Mouse (Mus musculus) neural tube, embryonic 12.5 days (tissue): Measurements from ENCODE around the gene Pde2a. TPM values are rescaled to one million over a fixed set of nuclear protein-coding genes. Genes with fewer than 3 reads are reported as not detected.
"Not testable (repeated sequence)": the region's sequence is repeated elsewhere in the genome, so short reads cannot be mapped to it uniquely, and the experiment has no call there.

Source experiments
- ATAC-seq: fragments of 200-750 bp; cut with Nextera tagmentation; 2 replicates; pipeline ENCODE4 v1.8.0; 2017; ENCODE audit warnings: low read depth, mild to moderate bottlenecking, moderate TSS enrichment, moderate library complexity; ENCODE audit not compliant: low FRiP score
- H3K27ac ChIP-seq: fragments of 300-500 bp; sonication (generic); 2 replicates; pipeline ENCODE4 v1.5.1; 2016
- H3K27me3 ChIP-seq: fragments of 300-500 bp; sonication (generic); replicated peaks from 2 replicates; pipeline ENCODE4 v1.6.1; 2016; ENCODE audit warnings: mild to moderate bottlenecking
- H3K36me3 ChIP-seq: fragments of 300-500 bp; sonication (generic); 2 replicates; pipeline ENCODE4 v1.6.1; 2016; ENCODE audit warnings: mild to moderate bottlenecking
- H3K4me1 ChIP-seq: fragments of 300-500 bp; sonication (generic); 2 replicates; pipeline ENCODE4 v1.6.1; 2016
- H3K4me2 ChIP-seq: fragments of 300-500 bp; sonication (generic); replicated peaks from 2 replicates; pipeline ENCODE4 v1.6.1; 2016; ENCODE audit warnings: mild to moderate bottlenecking
- H3K4me3 ChIP-seq: fragments of 300-500 bp; sonication (generic); 2 replicates; pipeline ENCODE4 v1.5.1; 2016
- H3K9ac ChIP-seq: fragments of 300-500 bp; sonication (generic); 2 replicates; pipeline ENCODE4 v1.6.1; 2016; ENCODE audit warnings: mild to moderate bottlenecking
- H3K9me3 ChIP-seq: fragments of 300-500 bp; sonication (generic); 2 replicates; pipeline ENCODE4 v1.6.1; 2016; ENCODE audit warnings: mild to moderate bottlenecking
- WGBS: fragments of 180-500 bp; shearing (Covaris S2); methylation state at CpG from one replicate; pipeline ENCODE4 v1.1.7; 2016; 5-methylcytosine and 5-hydroxymethylcytosine counted together
- polyA plus RNA-seq: library from polyadenylated mRNA; unstranded; fragments of >200 nt; fragmentation: Nextera tagmentation; extraction: Ambion mirVana; gene quantifications from 2 replicates; pipeline ENCODE4 v1.2.1, GENCODE M21; 2016

The Pde2a gene
- polyA plus RNA-seq, 1 experiment from 2014 or later: 40.0 TPM

GRCm38 (mm10) chr7:101538141-101538933 is 116.8 kb downstream of the Pde2a start:
- H3K4me3 ChIP-seq: no peak overlapping the region
- no peak overlapping the region for H3K27ac ChIP-seq
- H3K9ac ChIP-seq: no peak overlapping the region
- no peaks in the 10 kb centered on the region for H3K36me3 ChIP-seq
- no peak overlapping the region for H3K4me2 ChIP-seq
- 63% methylated on average over 14 of the region's 14 CpGs for WGBS
- H3K4me1 ChIP-seq: 0 out of 2 replicates have a peak, but pooled peaks cover 8% of the 10 kb centered on the region
- ATAC-seq: no peak
- no peaks in the 10 kb centered on the region for H3K9me3 ChIP-seq
- H3K27me3 ChIP-seq: no peaks in the 10 kb centered on the region

GRCm38 (mm10) chr7:101539774-101540173 is 118.3 kb downstream of the Pde2a start:
- Histone ChIP-seq H3K9me3 (no peaks in the 10 kb centered on the region), H3K9ac (no peak overlapping the region), H3K4me3 (no peak overlapping the region), H3K36me3 (no peaks in the 10 kb centered on the region), H3K27me3 (no peaks in the 10 kb centered on the region), H3K4me1 (0 out of 2 replicates have a peak, but pooled peaks cover 4% of the 10 kb centered on the region), H3K4me2 (no peak overlapping the region), H3K27ac (no peak overlapping the region)
- 53% methylated on average over 9 of the region's 9 CpGs for WGBS
- no peak for ATAC-seq

GRCm38 (mm10) chr7:101540684-101541083 is 119.2 kb downstream of the Pde2a start:
- H3K4me1 ChIP-seq: no peaks in the 10 kb centered on the region
- no peak for ATAC-seq
- WGBS: 77% methylated on average over 5 of the region's 5 CpGs
- H3K9me3 ChIP-seq: no peaks in the 10 kb centered on the region
- no peaks in the 10 kb centered on the region for H3K27me3 ChIP-seq
- H3K36me3 ChIP-seq: no peaks in the 10 kb centered on the region
- no peak overlapping the region for H3K9ac ChIP-seq
- no peak overlapping the region for H3K4me2 ChIP-seq
- H3K4me3 ChIP-seq: no peak overlapping the region
- H3K27ac ChIP-seq: no peak overlapping the region

- Histone ChIP-seq H3K36me3 (no peaks in the 10 kb centered on the region), H3K9ac (no peak overlapping the region), H3K4me1 (no peaks in the 10 kb centered on the region), H3K4me2 (no peak overlapping the region), H3K9me3 (no peaks in the 10 kb centered on the region), H3K4me3 (no peak overlapping the region), H3K27ac (no peak overlapping the region), H3K27me3 (no peaks in the 10 kb centered on the region)
- 0 out of 2 replicates have a peak, but pooled peaks have one; percentile 53 for ATAC-seq
- WGBS: 4% methylated on average over 11 of the region's 11 CpGs
Measured at GRCm38 (mm10) chr7:101541132-101541531, 119.6 kb downstream of the Pde2a start.

GRCm38 (mm10) chr7:101541734-101542133 is 120.2 kb downstream of the Pde2a start:
- Histone ChIP-seq H3K27me3 (no peaks in the 10 kb centered on the region), H3K9ac (no peak overlapping the region), H3K27ac (no peak overlapping the region), H3K9me3 (no peaks in the 10 kb centered on the region), H3K4me3 (no peak overlapping the region), H3K36me3 (no peaks in the 10 kb centered on the region), H3K4me2 (no peak overlapping the region), H3K4me1 (no peaks in the 10 kb centered on the region)
- no peak for ATAC-seq
- WGBS: 81% methylated on average over 10 of the region's 10 CpGs

GRCm38 (mm10) chr7:101547651-101548050 is 126.2 kb downstream of the Pde2a start:
- Histone ChIP-seq H3K9me3 (no peaks in the 10 kb centered on the region), H3K4me1 (no peaks in the 10 kb centered on the region), H3K27ac (no peak overlapping the region), H3K27me3 (no peaks in the 10 kb centered on the region), H3K9ac (no peak overlapping the region), H3K36me3 (no peaks in the 10 kb centered on the region), H3K4me2 (no peak overlapping the region), H3K4me3 (no peak overlapping the region)
- 86% methylated on average over 3 of the region's 3 CpGs for WGBS
- ATAC-seq: no peak

- H3K9me3 ChIP-seq: no peaks in the 10 kb centered on the region
- WGBS: 86% methylated on average over 3 of the region's 3 CpGs
- H3K27me3 ChIP-seq: no peaks in the 10 kb centered on the region
- H3K27ac ChIP-seq: no peak overlapping the region
- H3K4me2 ChIP-seq: no peak overlapping the region
- H3K4me1 ChIP-seq: no peaks in the 10 kb centered on the region
- no peak for ATAC-seq
- no peaks in the 10 kb centered on the region for H3K36me3 ChIP-seq
- no peak overlapping the region for H3K9ac ChIP-seq
- no peak overlapping the region for H3K4me3 ChIP-seq
Measured at GRCm38 (mm10) chr7:101549266-101549665, 127.8 kb downstream of the Pde2a start.

GRCm38 (mm10) chr7:101550686-101551485 is 129.4 kb downstream of the Pde2a start:
- Histone ChIP-seq H3K9me3 (no peaks in the 10 kb centered on the region), H3K27me3 (no peaks in the 10 kb centered on the region), H3K4me1 (no peaks in the 10 kb centered on the region), H3K36me3 (no peaks in the 10 kb centered on the region), H3K27ac (no peak overlapping the region), H3K9ac (no peak overlapping the region), H3K4me3 (no peak overlapping the region), H3K4me2 (no peak overlapping the region)
- ATAC-seq: no peak
- WGBS: 78% methylated on average over 7 of the region's 7 CpGs

GRCm38 (mm10) chr7:101551530-101551929 is 130.0 kb downstream of the Pde2a start:
- H3K9ac ChIP-seq: no peak overlapping the region
- no peak overlapping the region for H3K27ac ChIP-seq
- no peak for ATAC-seq
- 90% methylated on average over 1 of the region's 1 CpGs for WGBS
- H3K36me3 ChIP-seq: no peaks in the 10 kb centered on the region
- no peaks in the 10 kb centered on the region for H3K27me3 ChIP-seq
- no peak overlapping the region for H3K4me3 ChIP-seq
- no peaks in the 10 kb centered on the region for H3K9me3 ChIP-seq
- no peak overlapping the region for H3K4me2 ChIP-seq
- no peaks in the 10 kb centered on the region for H3K4me1 ChIP-seq

- H3K27ac ChIP-seq, H3K4me2 ChIP-seq, ATAC-seq, H3K4me3 ChIP-seq, H3K36me3 ChIP-seq, H3K9me3 ChIP-seq, H3K4me1 ChIP-seq, H3K27me3 ChIP-seq, H3K9ac ChIP-seq: not testable (repeated sequence)
- WGBS: 92% methylated on average over 3 of the region's 3 CpGs
Measured at GRCm38 (mm10) chr7:101555473-101555872, 134.0 kb downstream of the Pde2a start.

- H3K9me3 ChIP-seq: no peaks in the 10 kb centered on the region
- no peak for ATAC-seq
- no peak overlapping the region for H3K4me3 ChIP-seq
- 82% methylated on average over 1 of the region's 1 CpGs for whole genome bisulfite sequencing
- no peak overlapping the region for H3K4me2 ChIP-seq
- H3K4me1 ChIP-seq: no peaks in the 10 kb centered on the region
- H3K9ac ChIP-seq: no peak overlapping the region
- H3K36me3 ChIP-seq: no peaks in the 10 kb centered on the region
- no peaks in the 10 kb centered on the region for H3K27me3 ChIP-seq
- H3K27ac ChIP-seq: no peak overlapping the region
Measured at GRCm38 (mm10) chr7:101557391-101557790, 135.9 kb downstream of the Pde2a start.

- H3K27me3 ChIP-seq, H3K36me3 ChIP-seq: not testable (repeated sequence)
- 82% methylated on average over 5 of the region's 5 CpGs for WGBS
Measured at GRCm38 (mm10) chr7:101559393-101559792, 137.9 kb downstream of the Pde2a start.

More at GRCm38 (mm10) chr7:101559393-101559792, 137.9 kb downstream of the Pde2a start:
- H3K4me3 ChIP-seq, H3K4me2 ChIP-seq, H3K9me3 ChIP-seq, H3K9ac ChIP-seq, ATAC-seq, H3K27ac ChIP-seq, H3K4me1 ChIP-seq: not testable (repeated sequence)
